Mouse (Mus musculus) Patski (cell line): Measurements from ENCODE around the gene Cct4. TPM values are rescaled to one million over a fixed set of nuclear protein-coding genes. Genes with fewer than 3 reads are reported as not detected.

Source experiments
- ATAC-seq: fragments of 100-300 bp; one replicate; pipeline ENCODE4 v1.8.0; 2021
- CTCF ChIA-PET: fragments of 350-600 bp; sonication (Branson Sonifier 250); formaldehyde crosslinking; loops from one replicate; lab custom pipeline; 2022; ENCODE audit warnings: inconsistent platforms; lab: Charles Lee
- POLR2A ChIA-PET: fragments of 350-600 bp; sonication (Branson Sonifier 250); formaldehyde crosslinking; loops from one replicate; lab custom pipeline; 2022; ENCODE audit warnings: antibody characterized with exemption, inconsistent platforms; lab: Charles Lee
- DNase-seq: peaks from one replicate; pipeline ENCODE4 v3.0.0-alpha.2; 2011; ENCODE audit warnings: low read depth, low spot score
- H3K27me3 ChIP-seq: fragments of 371-371 bp; one replicate; pipeline ENCODE4 v1.5.1; 2021
- CTCF ChIP-seq: fragments of 100-300 bp; IDR thresholded peaks from one replicate; pipeline ENCODE4 v1.5.1; 2021
- in situ Hi-C: fragments of 300-500 bp; cut with MboI; formaldehyde crosslinking; loops from 3 replicates; pipeline ENCODE4 v1.11.1; 2018; ENCODE audit warnings: low pct_unique_long_range_greater_than_20kb, mixed read lengths
- polyA plus RNA-seq: library from polyadenylated mRNA; unstranded; gene quantifications from one replicate; pipeline ENCODE4 v1.2.3, GENCODE M21; 2021

The Cct4 gene
- polyA plus RNA-seq, 1 experiment from 2014 or later: 260 TPM

- in situ Hi-C loops: loop anchor here (5.0 to 10.0 kb wide), 3 partner anchors 275 to 745 kb away; no protein-coding TSS in a partner anchor
- ChIA-PET CTCF (interaction anchor here (0.6 to 3.4 kb wide), 3 partner anchors 12 to 339 kb away, joined by 3 to 14 read pairs (median 3); partner anchors contain the start of genes Commd1 and Gm28048), POLR2A (no interaction called here)
- TF ChIP-seq CTCF: no peak
- DNase-seq (no peak), ATAC-seq (no peak)
- H3K27me3 ChIP-seq: no peaks in the 10 kb centered on the region
These were observed 20.8 kb upstream of the Cct4 start for GRCm38 (mm10) chr11:22969486-22969885.

GRCm38 (mm10) chr11:22970546-22970945, 19.8 kb upstream of the Cct4 start:
- ChIA-PET POLR2A (no interaction called here), CTCF (interaction anchor here (1.4 to 3.4 kb wide), 2 partner anchors 140 to 340 kb away, joined by 3 to 14 read pairs; no protein-coding TSS in a partner anchor)
- in situ Hi-C loops: no loop called here
- no peak for ATAC-seq
- no peak for DNase-seq
- no peak for TF ChIP-seq CTCF
- H3K27me3 ChIP-seq: no peaks in the 10 kb centered on the region

- ChIA-PET POLR2A (interaction anchor here (0.6 kb wide), 1 partner anchor 16 kb away, joined by 7 read pairs; no protein-coding TSS in a partner anchor), CTCF (interaction anchor here (1.4 to 3.4 kb wide), 2 partner anchors 142 to 341 kb away, joined by 3 to 14 read pairs; no protein-coding TSS in a partner anchor)
- no peak for TF ChIP-seq CTCF
- DNase-seq (no peak), ATAC-seq (peak; percentile 71)
- in situ Hi-C loops: no loop called here
- no peaks in the 10 kb centered on the region for H3K27me3 ChIP-seq
These were observed 18.2 kb upstream of the Cct4 start, which contains the start of gene Zrsr1 for GRCm38 (mm10) chr11:22971835-22972709. Zrsr1 (plus strand) TSS chr11:22972005.

GRCm38 (mm10) chr11:22972746-22973526, 17.4 kb upstream of the Cct4 start:
- CTCF ChIA-PET: interaction anchor here (0.8 kb wide), 1 partner anchor 340 kb away, joined by 3 read pairs; no protein-coding TSS in a partner anchor
- H3K27me3 ChIP-seq: no peaks in the 10 kb centered on the region
- POLR2A ChIA-PET: interaction anchor here (1.7 kb wide), 1 partner anchor 9 kb away, joined by 3 read pairs; the partner anchor contains the start of genes Commd1 and Gm28048
- in situ Hi-C loops: no loop called here
- TF ChIP-seq CTCF: no peak
- DNase-seq (no peak), ATAC-seq (peak; percentile 59)

- TF ChIP-seq CTCF: no peak
- ChIA-PET CTCF (interaction anchor here (0.8 kb wide), 1 partner anchor 341 kb away, joined by 3 read pairs; no protein-coding TSS in a partner anchor), POLR2A (interaction anchor here (1.7 kb wide), 1 partner anchor 9 kb away, joined by 3 read pairs; the partner anchor contains the start of genes Commd1 and Gm28048)
- in situ Hi-C loops: no loop called here
- ATAC-seq (no peak), DNase-seq (no peak)
- H3K27me3 ChIP-seq: no peaks in the 10 kb centered on the region
These were observed 16.7 kb upstream of the Cct4 start for GRCm38 (mm10) chr11:22973599-22973998.

- CTCF ChIA-PET: no interaction called here
These were observed 12.1 kb upstream of the Cct4 start for GRCm38 (mm10) chr11:22978215-22978614.

GRCm38 (mm10) chr11:22978711-22979110, 11.6 kb upstream of the Cct4 start:
- POLR2A ChIA-PET: no interaction called here
- CTCF ChIA-PET: no interaction called here
- DNase-seq (no peak), ATAC-seq (no peak)
- in situ Hi-C loops: loop anchor here (25.0 kb wide), 2 partner anchors 584 to 784 kb away; partner anchors contain the start of gene Rel
- no peaks in the 10 kb centered on the region for H3K27me3 ChIP-seq
- no peak for TF ChIP-seq CTCF

More at GRCm38 (mm10) chr11:22978215-22978614, 12.1 kb upstream of the Cct4 start:
- DNase-seq (no peak), ATAC-seq (no peak)
- H3K27me3 ChIP-seq: no peaks in the 10 kb centered on the region
- no peak for TF ChIP-seq CTCF
- POLR2A ChIA-PET: no interaction called here
- in situ Hi-C loops: loop anchor here (25.0 kb wide), 2 partner anchors 584 to 784 kb away; partner anchors contain the start of gene Rel

- CTCF ChIA-PET: no interaction called here
- TF ChIP-seq CTCF: no peak
- no peak for ATAC-seq
- in situ Hi-C loops: loop anchor here (25.0 kb wide), 2 partner anchors 583 to 783 kb away; partner anchors contain the start of gene Rel
- POLR2A ChIA-PET: no interaction called here
- DNase-seq: no peak
- H3K27me3 ChIP-seq: no peaks in the 10 kb centered on the region
These were observed 11.1 kb upstream of the Cct4 start for GRCm38 (mm10) chr11:22979221-22979620.

GRCm38 (mm10) chr11:22981041-22981440, 9.3 kb upstream of the Cct4 start:
- ATAC-seq (no peak), DNase-seq (no peak)
- no peak for TF ChIP-seq CTCF
- ChIA-PET CTCF (no interaction called here), POLR2A (no interaction called here)
- in situ Hi-C loops: loop anchor here (25.0 kb wide), 2 partner anchors 581 to 781 kb away; partner anchors contain the start of gene Rel
- H3K27me3 ChIP-seq: no peaks in the 10 kb centered on the region
